Mouse (Mus musculus) adrenal gland, postnatal 25 days (tissue): ENCODE measurements around the gene Txndc5. TPM values are rescaled to one million over a fixed set of nuclear protein-coding genes. Genes with fewer than 3 reads are reported as not detected.

Experiments
- DNase-seq: peaks from one replicate; pipeline ENCODE4 v3.0.0; 2021; ENCODE audit warnings: mixed read lengths
- total RNA-seq: library from RNA; stranded (reverse); gene quantifications from 2 replicates; pipeline ENCODE4 v1.2.3, GENCODE M21; 2021

The Txndc5 gene
- total RNA-seq, 1 experiment from 2014 or later: 197 TPM

DNA sequence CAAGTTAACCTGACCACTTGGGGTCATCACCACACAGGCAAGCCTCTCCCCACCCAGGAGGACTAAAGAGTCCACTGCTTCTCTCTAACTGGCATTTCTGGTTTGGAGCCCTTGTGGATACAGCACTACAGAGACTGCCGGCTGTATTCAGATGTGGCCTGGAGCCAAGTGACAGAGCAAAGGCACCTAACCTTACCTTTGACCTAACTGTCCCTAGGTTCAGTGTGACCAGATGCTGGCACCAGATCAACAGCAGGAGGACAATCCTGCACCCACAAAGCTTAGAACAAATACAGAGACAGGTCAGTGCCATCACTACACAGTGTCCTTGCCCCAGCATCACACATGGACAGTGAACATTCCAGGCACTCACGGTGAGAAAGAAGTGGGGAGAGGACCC, 2.5 kb downstream of the Txndc5 start:
- no peak for DNase-seq

DNA sequence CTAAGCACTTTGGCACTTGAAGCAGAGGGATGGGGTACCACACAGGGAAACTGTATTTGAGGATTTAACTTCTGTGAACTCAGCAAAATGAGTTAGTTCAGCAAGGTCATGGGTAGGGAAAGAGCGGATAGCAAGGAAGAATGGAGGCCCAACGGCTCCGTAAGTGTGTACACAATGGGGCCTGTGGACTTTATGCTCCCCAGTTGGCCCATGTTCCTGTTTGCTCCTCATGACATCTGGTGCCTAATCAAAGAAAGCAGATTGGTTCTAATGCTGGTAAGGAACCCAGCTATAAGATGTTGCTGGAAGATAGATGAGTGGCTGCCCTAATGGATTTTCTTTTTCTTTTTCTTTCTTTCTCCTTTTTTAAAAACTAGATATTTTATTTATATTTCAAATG, 3.4 kb downstream of the Txndc5 start:
- DNase-seq: no peak

- no peak for DNase-seq
Observed at GRCm38 (mm10) chr13:38523231-38523630, 5.4 kb downstream of the Txndc5 start.

DNA sequence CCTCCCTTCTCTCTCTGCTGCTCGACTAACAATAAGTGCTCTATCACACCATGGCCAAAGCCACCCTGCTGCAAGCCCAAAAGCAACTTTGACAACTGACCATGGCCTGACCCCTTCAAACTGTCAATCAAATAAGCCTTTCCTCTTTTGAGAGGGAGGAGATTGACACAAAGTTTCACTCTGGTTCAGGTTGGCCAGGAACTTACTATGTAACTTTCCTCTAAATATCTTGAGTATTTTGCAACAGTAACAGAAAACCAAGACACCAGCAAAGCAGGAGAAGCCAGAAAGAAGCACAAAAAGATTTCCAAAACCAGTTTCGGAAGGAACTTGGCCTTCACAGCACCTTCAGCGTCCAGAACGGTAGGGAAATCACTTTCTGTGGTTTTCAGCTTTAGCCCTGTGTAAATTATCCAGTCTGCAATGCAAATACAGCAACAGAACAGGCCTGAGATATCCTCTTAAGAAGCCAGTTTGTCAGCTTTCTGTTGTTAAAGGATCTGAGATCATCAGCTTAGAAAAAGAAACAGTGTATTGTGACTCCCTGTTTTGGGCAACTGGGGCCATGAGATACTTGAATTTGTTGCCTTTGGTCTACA, 6.5 kb downstream of the Txndc5 start:
- DNase-seq: no peak

GRCm38 (mm10) chr13:38520299-38520698, 8.3 kb downstream of the Txndc5 start:
- no peak for DNase-seq

GRCm38 (mm10) chr13:38516582-38516981, 12.0 kb downstream of the Txndc5 start:
- no peak for DNase-seq

DNA sequence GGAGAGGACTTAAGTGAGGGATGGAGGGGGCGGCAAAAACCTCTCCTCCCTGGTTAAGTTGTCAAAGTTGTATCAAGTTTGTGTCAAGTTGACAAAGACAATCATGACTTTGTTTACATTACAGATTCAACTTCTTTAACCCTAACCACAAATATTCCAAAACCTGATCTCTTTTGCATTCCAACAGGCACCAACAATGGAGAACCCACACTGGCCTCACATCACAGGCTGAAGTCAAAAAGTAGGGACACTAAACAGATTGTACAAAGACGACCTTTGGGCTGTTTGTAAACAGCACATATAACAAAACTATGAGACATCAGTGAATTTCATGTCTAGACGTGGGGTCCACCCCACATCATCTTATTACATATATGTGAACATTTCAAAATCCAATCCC, 12.8 kb downstream of the Txndc5 start:
- no peak for DNase-seq

DNA sequence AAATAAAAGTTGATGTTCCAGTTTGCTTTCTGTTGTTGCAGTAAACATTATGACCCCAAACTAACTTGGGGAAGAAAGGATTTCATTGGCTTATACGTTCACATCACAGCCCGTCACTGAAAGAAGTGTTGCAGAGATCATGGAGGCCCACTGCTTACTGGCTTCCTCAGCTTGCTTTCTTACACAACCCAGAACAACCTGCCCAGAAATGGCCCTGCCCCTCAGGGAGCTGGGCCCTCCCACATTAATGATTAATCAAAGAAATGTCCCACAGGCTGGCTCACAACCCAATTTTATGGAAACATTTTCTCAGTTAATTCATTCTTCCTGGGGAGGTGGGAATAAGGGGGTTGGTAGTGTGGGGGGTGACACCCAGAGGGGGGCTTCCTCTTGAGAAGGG, 13.2 kb downstream of the Txndc5 start:
- DNase-seq: no peak

DNA sequence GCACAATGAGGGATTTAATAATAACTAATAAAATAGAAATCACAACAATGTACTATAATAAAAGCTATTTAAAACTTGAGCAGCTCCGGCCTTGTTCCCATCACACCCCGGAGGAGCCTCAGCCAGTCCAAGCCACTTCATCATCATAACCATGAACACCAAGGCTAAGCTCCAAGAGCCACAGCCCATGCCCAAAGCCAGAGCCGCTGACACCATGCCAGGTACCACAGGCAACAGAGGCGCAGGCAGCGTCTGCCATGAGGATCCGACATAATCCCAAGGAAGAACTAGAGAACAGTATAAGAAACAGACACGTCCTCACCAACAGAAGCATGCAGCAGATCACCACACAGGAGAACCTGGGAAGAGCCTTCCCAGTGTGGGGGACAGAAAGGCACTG, 14.7 kb downstream of the Txndc5 start:
- DNase-seq: peak; percentile 73

DNA sequence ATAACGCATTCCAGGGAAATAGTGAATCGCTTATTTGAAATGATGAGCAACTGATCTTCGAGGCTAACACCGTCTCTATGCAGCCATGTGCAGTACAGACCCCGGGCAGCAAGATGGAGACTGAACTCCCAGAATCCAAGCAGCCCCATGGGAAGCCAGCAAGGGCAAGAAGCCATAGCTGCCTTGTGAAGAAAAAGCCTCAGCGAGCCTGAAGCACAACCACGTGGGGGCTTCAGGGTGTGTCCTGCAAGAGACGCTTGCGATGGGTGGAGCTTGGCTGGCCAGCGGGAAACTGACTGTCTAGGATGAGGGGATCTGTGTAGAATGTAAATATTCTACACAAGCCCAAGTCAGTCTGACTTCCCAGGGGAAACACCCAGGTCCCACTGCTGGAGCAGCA, 16.6 kb downstream of the Txndc5 start:
- no peak for DNase-seq

- DNase-seq: no peak
Observed at GRCm38 (mm10) chr13:38509681-38510341, 18.8 kb downstream of the Txndc5 start.

DNA sequence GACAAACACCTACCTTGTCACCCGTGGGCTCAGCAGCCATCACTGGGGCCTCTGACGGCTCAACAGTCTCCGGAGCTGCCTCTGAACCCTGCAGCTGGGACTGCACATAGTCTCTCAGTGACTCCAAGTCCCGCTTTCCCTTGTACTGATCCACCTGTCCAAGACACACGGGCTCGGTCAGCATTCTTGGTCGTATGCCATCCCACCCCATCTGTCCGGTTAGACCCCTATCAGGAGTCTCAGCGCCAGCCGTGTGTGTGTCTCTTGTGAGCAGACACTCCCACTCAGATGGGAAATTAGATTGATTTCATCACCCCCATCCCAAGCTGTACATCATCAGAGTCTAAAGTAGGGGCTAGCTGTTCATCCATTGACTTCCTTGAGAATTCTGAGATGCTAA, 21.7 kb downstream of the Txndc5 start:
- no peak for DNase-seq

DNA sequence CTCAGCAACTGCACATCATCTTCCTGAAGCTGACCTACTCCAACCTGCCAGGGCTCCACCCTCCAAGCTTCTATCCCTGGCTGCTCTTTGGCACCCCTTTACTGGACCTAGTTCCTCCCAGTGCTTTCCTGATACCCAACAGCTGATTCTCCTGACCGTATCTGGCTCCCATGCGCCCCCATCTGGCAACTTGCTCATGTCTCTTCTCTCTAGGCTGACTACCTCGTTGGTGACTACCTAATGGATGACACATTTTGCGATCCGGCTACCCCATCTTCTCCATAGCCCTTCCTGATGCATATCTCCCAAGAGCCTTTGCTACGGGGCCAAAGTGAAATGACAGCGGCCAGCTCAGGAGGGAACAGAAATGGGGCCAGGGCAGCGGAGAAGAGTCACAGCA, 22.3 kb downstream of the Txndc5 start:
- peak; percentile 49 for DNase-seq

GRCm38 (mm10) chr13:38503137-38503849, 25.3 kb downstream of the Txndc5 start:
- peak; percentile 80 for DNase-seq

GRCm38 (mm10) chr13:38501314-38501713, 27.3 kb downstream of the Txndc5 start:
- DNase-seq: no peak

GRCm38 (mm10) chr13:38496715-38497114, 31.9 kb downstream of the Txndc5 start:
- DNase-seq: no peak

DNA sequence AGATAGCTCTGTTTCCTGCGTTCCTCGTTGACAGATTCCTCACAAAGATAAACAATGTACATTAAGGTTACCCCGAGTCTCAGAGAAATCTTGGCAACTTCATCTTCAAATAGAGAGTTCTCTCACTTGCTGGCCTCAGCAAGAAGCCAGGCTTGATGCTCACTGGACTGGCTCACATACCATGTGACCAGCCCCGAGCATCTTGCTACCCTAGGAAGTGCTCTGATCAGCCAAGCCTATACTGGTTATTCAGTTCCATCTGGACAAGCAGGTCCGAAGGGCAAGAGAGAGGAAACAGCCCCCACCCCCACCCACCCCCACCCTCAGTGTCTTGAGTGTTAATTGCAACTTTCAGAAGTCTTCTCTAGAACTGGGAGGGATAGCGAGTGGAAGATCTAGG, 41.9 kb downstream of the Txndc5 start:
- no peak for DNase-seq

GRCm38 (mm10) chr13:38484701-38485100, 43.9 kb downstream of the Txndc5 start:
- DNase-seq: no peak

GRCm38 (mm10) chr13:38481021-38481420, 47.6 kb downstream of the Txndc5 start:
- no peak for DNase-seq

GRCm38 (mm10) chr13:38476936-38477335, 51.7 kb downstream of the Txndc5 start:
- DNase-seq: no peak

- no peak for DNase-seq
Observed at GRCm38 (mm10) chr13:38473497-38473896, 55.1 kb downstream of the Txndc5 start.

DNA sequence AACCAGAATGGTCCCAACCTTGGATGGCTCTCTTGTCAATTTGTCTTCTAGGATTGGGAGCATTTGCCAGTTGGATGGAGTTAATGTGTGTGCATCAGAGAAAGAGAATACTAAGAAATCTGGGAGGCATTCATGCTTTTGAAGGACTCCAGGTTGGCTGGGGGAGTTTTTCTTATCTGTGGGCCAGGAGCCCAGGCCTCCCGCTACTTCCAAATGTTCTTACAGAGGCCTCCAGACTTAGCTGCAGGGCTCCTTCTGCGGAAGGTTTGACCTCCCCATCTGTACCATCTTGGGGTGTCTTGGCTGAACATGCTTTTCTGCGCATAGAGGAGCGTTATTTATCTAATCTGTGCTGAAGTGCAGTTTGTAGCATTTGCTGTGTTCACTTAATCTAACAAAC, 56.0 kb downstream of the Txndc5 start:
- no peak for DNase-seq

- DNase-seq: no peak
Observed at GRCm38 (mm10) chr13:38470882-38471281, 57.7 kb downstream of the Txndc5 start.

GRCm38 (mm10) chr13:38463410-38463809, 65.2 kb downstream of the Txndc5 start:
- no peak for DNase-seq
